ENCODE assay signal across 38 mouse cellular contexts in the genomic region with DNA sequence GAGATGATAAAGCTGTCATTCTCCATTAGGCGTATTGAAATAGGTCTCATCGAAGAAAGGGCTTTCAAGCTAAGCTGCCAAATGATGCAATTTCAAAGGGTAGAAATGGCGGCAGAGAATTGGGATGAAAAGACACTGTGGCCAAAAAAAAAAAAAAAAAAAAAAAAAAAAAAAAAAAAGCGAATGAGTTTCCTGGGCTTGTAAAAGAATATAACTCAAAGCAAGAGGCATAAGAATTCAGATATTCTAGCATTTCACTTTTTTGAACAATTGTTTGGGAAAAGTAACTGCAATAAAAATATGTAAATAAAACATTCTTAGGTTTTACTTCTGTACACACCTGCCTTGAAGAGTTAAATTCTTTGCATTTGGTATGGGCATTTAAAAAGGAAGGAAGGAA. TPM values are rescaled to one million over a fixed set of nuclear protein-coding genes. Genes with fewer than 3 reads are reported as not detected.
"Had no signal": no experiment of that assay in that cellular context is flagged by ENCODE, and none has a peak within 500 bp of the region (broad histone marks: within the 10 kb centered on the region; RNA-seq: fewer than 3 reads in every experiment).

No protein-coding gene starts in this region.

- H3K27me3 ChIP-seq: embryonic facial prominence, embryonic 12.5 days; embryonic facial prominence, embryonic 13.5 days; embryonic facial prominence, embryonic 15.5 days; forebrain, embryonic 12.5 days; forebrain, embryonic 13.5 days; forebrain, embryonic 15.5 days had no signal

- DNase-seq: cerebellum, adult 9-10 months; cerebellum, adult 9-11 months; cerebellum, postnatal 10 days; cerebellum, postnatal 14 days; cerebellum, postnatal 25 days; cerebellum, postnatal 36 days; embryo, embryonic 11 days; forebrain, postnatal 0 days; gastrocnemius, adult 2 months; gastrocnemius, postnatal 10 days; gastrocnemius, postnatal 14 days; gastrocnemius, postnatal 25 days; gastrocnemius, postnatal 36 days; heart, adult 11 months; heart, adult 18-20 months; heart, adult 2 months had no signal

- H3K9ac ChIP-seq: embryonic facial prominence, embryonic 12.5 days; embryonic facial prominence, embryonic 13.5 days; embryonic facial prominence, embryonic 15.5 days; forebrain, embryonic 12.5 days; forebrain, embryonic 13.5 days; forebrain, embryonic 15.5 days; forebrain, postnatal 0 days had no signal

- H3K4me2 ChIP-seq: embryonic facial prominence, embryonic 12.5 days; embryonic facial prominence, embryonic 13.5 days; embryonic facial prominence, embryonic 15.5 days; forebrain, embryonic 12.5 days; forebrain, embryonic 13.5 days; forebrain, embryonic 15.5 days had no signal

- ATAC-seq: forebrain, embryonic 13.5 days; forebrain, embryonic 14.5 days; forebrain, embryonic 15.5 days; forebrain, embryonic 16.5 days; forebrain, postnatal 0 days had no signal

- H3K27ac ChIP-seq: embryonic facial prominence, embryonic 10.5 days; embryonic facial prominence, embryonic 12.5 days; embryonic facial prominence, embryonic 13.5 days; embryonic facial prominence, embryonic 15.5 days; forebrain, embryonic 10.5 days; forebrain, embryonic 12.5 days; forebrain, embryonic 13.5 days; forebrain, embryonic 15.5 days; gastrocnemius, adult 2 months; heart, adult 2 months had no signal

- H3K9me3 ChIP-seq: embryonic facial prominence, embryonic 10.5 days; embryonic facial prominence, embryonic 12.5 days; embryonic facial prominence, embryonic 13.5 days; embryonic facial prominence, embryonic 15.5 days; forebrain, embryonic 10.5 days; forebrain, embryonic 12.5 days; forebrain, embryonic 13.5 days; forebrain, embryonic 15.5 days had no signal

- H3K4me1 ChIP-seq: embryonic facial prominence, embryonic 10.5 days; embryonic facial prominence, embryonic 12.5 days; embryonic facial prominence, embryonic 13.5 days; embryonic facial prominence, embryonic 15.5 days; forebrain, embryonic 10.5 days; forebrain, embryonic 12.5 days; forebrain, embryonic 13.5 days; forebrain, embryonic 15.5 days had no signal

- H3K4me3 ChIP-seq: embryonic facial prominence, embryonic 10.5 days; embryonic facial prominence, embryonic 12.5 days; embryonic facial prominence, embryonic 13.5 days; embryonic facial prominence, embryonic 15.5 days; erythroblast, embryonic 14.5 days; forebrain, embryonic 10.5 days; forebrain, embryonic 12.5 days; forebrain, embryonic 13.5 days; forebrain, embryonic 15.5 days; gastrocnemius, adult 2 months; heart, adult 2 months had no signal

- H3K36me3 ChIP-seq: embryonic facial prominence, embryonic 10.5 days; embryonic facial prominence, embryonic 12.5 days; embryonic facial prominence, embryonic 13.5 days; embryonic facial prominence, embryonic 15.5 days; forebrain, embryonic 10.5 days; forebrain, embryonic 12.5 days; forebrain, embryonic 15.5 days had no signal

RNA-seq across cellular contexts. Expression of a gene that starts 3.6 kb away (rescaled TPM):
- total RNA-seq: common myeloid progenitor, adult 5-6 weeks; forebrain, postnatal 0 days; gastrocnemius, adult 18-20 months; gastrocnemius, adult 2 months; gastrocnemius, adult 8-10 months; gastrocnemius, postnatal 10 days; gastrocnemius, postnatal 14 days; gastrocnemius, postnatal 25 days; gastrocnemius, postnatal 36 days; gastrocnemius, postnatal 4 days; granulocyte monocyte progenitor cell, adult 5-6 weeks; heart, adult 18-20 months; heart, adult 2 months; heart, adult 8-10 months had no signal
- polyA plus RNA-seq: cortical plate, adult 2 months; embryonic facial prominence, embryonic 10.5 days; embryonic facial prominence, embryonic 11.5 days; embryonic facial prominence, embryonic 12.5 days; embryonic facial prominence, embryonic 13.5 days; embryonic facial prominence, embryonic 14.5 days; embryonic facial prominence, embryonic 15.5 days; erythroblast, embryonic 14.5 days; forebrain, embryonic 10.5 days; forebrain, embryonic 11.5 days; forebrain, embryonic 12.5 days; forebrain, embryonic 13.5 days; forebrain, embryonic 14.5 days; forebrain, embryonic 15.5 days; forebrain, embryonic 16.5 days; forebrain, postnatal 0 days; frontal cortex, adult 2 months; heart, adult 2 months had no signal
